Mouse (Mus musculus): Measurements from ENCODE around the gene Eda2r.

Gene Eda2r

GRCm38 (mm10) chrX:97377065-97377421 lies at the start of gene Eda2r:
Gene Eda2r, minus strand, starts transcription at chrX:97377216.
- peak; percentile 31 for DNase-seq (ENCODE audit: low spot score)

- no peak for DNase-seq (ENCODE audit: low spot score)
Observed at GRCm38 (mm10) chrX:97397872-97398271, 20.9 kb upstream of the Eda2r start.

- no peak for DNase-seq (ENCODE audit: low spot score)
Observed at GRCm38 (mm10) chrX:97378076-97378475, 1.1 kb upstream of the Eda2r start.

DNA sequence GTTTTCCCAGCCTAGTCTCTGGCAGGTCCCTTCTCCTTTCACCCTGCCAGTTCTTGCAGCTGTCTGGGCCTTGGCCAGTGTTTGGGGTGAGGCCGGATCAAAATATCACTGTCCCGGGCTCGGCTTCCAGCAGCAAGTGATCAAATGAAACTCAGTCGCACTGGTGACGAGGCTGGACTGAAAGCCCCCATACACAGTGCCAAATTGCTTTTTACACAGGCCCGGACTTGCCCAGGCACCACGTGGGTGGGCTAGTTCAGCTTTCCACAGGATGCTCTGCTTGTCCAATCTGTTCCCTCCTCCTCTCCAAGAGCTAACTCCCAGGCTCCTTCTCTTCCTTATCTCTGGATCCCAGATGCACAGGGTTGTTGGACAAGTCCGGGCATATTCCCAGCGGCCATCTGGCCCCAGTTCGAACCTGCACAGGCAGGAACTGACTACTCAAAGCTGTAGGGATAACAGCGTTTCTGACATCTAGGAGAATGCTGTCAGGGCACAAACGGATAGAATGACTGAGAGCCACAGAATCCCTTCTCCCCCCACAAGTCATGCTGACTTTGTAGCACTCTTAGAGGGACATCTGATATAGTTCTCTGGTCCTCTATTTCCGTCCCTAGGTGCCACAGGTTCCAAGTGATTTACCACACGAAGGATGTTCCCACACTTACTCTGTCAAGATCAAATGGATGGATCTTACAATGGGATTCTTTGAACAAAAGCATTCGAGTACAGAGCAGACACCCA lies 523 bp downstream of the Eda2r start:
- peak; percentile 41 for DNase-seq (ENCODE audit: low spot score)

DNA sequence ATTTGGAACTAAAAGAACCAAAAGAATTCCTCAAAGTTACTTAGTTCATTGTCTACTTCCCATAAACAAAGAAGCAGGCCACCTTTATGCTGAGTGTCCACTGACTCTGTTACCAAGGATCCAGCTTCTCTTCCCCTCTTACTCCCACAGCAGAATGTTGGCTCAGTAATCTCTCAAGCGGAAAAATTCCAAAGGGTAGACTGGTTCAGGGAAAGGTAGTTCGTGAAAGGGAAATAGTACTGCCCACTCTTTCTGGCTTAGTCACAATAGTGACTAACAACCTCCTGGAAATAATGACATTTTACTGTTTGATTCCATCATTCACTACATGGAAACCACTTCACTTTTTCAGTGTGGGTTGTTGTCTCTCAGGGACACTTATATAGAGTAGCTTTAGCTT lies 4.2 kb downstream of the Eda2r start:
- DNase-seq (ENCODE audit: low spot score): no peak

DNA sequence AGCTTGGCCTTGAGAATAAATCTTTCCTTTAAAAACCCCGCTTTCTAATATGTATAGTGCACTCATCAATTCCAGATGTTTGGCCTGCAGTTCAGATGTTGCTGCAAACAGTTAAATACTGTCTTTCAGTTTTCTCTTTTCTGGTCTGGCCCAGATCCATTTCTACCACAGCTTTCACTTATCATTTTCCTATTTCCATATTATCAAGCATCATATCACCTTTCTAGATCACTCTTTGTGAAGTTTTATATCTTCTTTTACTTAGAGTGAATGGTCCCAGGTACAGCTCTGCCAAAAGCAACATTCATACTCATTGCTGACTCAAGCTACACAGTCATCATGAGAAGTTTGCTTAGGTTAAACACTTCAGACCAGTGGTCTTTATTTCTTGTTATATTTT lies 7.8 kb downstream of the Eda2r start:
- no peak for DNase-seq (ENCODE audit: low spot score)

DNA sequence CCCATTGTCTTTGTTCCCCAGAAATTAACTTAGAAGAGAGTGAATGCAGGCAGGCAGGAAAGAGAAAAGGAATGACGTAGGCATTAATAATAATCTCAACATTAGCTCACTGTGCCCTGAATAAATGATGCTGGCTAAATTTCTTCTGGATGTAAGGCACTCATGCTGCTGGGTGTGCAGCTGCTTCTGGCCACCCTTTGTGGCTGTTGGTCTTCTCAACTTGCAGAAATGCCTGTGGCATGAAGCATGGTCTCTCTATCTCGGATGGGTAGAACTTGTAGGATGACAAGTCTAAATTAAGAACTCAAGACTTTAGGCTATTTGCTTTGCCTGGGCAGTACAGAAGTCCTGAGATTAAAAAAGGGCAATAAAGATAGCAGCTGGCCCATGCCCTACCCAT lies 8.3 kb downstream of the Eda2r start:
- no peak for DNase-seq (ENCODE audit: low spot score)

GRCm38 (mm10) chrX:97360919-97361318 lies 16.1 kb downstream of the Eda2r start:
- no peak for DNase-seq (ENCODE audit: low spot score)

GRCm38 (mm10) chrX:97327891-97328290 lies 49.1 kb downstream of the Eda2r start:
- DNase-seq (ENCODE audit: low spot score): no peak

Measured in ovary, postnatal 36 days (tissue).